Mouse (Mus musculus): ENCODE measurements around the gene Tyrp1. TPM values are rescaled to one million over a fixed set of nuclear protein-coding genes. Genes with fewer than 3 reads are reported as not detected.

Gene Tyrp1
- total and polyA plus RNA-seq, 3 experiments: not detected

- Histone ChIP-seq H3K79me2 (ENCODE audit: control insufficient read depth, insufficient read depth, low read length, poor library complexity) (no peaks in the 10 kb centered on the region), H3K27me3 (ENCODE audit: control insufficient read depth in 1 of 2, insufficient read depth in 2 of 2, low read length in 2 of 2) (no peaks in the 10 kb centered on the region), H3K27ac (ENCODE audit: control insufficient read depth, low read depth, low read length) (no peak overlapping the region), H3K4me3 (ENCODE audit: control insufficient read depth in 1 of 2, insufficient read depth in 1 of 2, low read depth in 2 of 2, low read length in 2 of 2) (no peak overlapping the region), H3K9me3 (replicated peaks; ENCODE audit: insufficient read depth, low read length) (no peaks in the 10 kb centered on the region), H3K36me3 (ENCODE audit: control insufficient read depth in 1 of 2, insufficient read depth in 2 of 2, low read length in 2 of 2) (no peaks in the 10 kb centered on the region), H3K9ac (ENCODE audit: control insufficient read depth, low read depth, low read length, poor library complexity, severe bottlenecking) (no peak overlapping the region), H3K4me1 (ENCODE audit: control insufficient read depth in 1 of 2, insufficient read depth in 2 of 2, low read length in 2 of 2) (no peaks in the 10 kb centered on the region)
- TF ChIP-seq ETS1 (IDR thresholded peaks at IDR 0.05; ENCODE audit: low read depth, low read length): no peak
- TF ChIP-seq ELF1 (IDR thresholded peaks at IDR 0.05; ENCODE audit: low read depth, low read length): no peak
- no peak for TF ChIP-seq SIN3A (IDR thresholded peaks at IDR 0.05; ENCODE audit: low read length)
- no peak for TF ChIP-seq CHD2 (IDR thresholded peaks at IDR 0.05; ENCODE audit: low read length)
- no peak for TF ChIP-seq TCF12 (IDR thresholded peaks at IDR 0.05; ENCODE audit: low read depth, low read length)
- no peak for TF ChIP-seq GATA1 (IDR thresholded peaks at IDR 0.05; ENCODE audit: low read depth, low read length)
- TF ChIP-seq USF1 (IDR thresholded peaks at IDR 0.05; ENCODE audit: low read depth, low read length): no peak
- no peak for TF ChIP-seq MAX (IDR thresholded peaks at IDR 0.05; ENCODE audit: low read length)
- no peak for TF ChIP-seq MYC (IDR thresholded peaks at IDR 0.05; ENCODE audit: low read depth, low read length)
- TF ChIP-seq HCFC1 (IDR thresholded peaks at IDR 0.05; ENCODE audit: low read depth, low read length): no peak
- TF ChIP-seq JUND (IDR thresholded peaks at IDR 0.05; ENCODE audit: low read depth, low read length): no peak
- TF ChIP-seq E2F4 (IDR thresholded peaks at IDR 0.05; ENCODE audit: borderline replicate concordance, low read depth, low read length): no peak
- no peak for TF ChIP-seq UBTF (IDR thresholded peaks at IDR 0.05; ENCODE audit: borderline replicate concordance, insufficient read depth, low read depth, low read length)
- no peak for TF ChIP-seq MYB (IDR thresholded peaks at IDR 0.05; ENCODE audit: low read depth, low read length)
- no peak for TF ChIP-seq CHD1 (IDR thresholded peaks at IDR 0.05; ENCODE audit: low read depth, low read length)
- no peak for TF ChIP-seq TAL1 (IDR thresholded peaks at IDR 0.05; ENCODE audit: low read length)
- no peak for DNase-seq (ENCODE audit: low read depth, low spot score)
Measured at GRCm38 (mm10) chr4:80839317-80839716, 5.4 kb downstream of the Tyrp1 start.

GRCm38 (mm10) chr4:80841980-80842379 lies 8.1 kb downstream of the Tyrp1 start:
- Histone ChIP-seq H3K9ac (ENCODE audit: control insufficient read depth, low read depth, low read length, poor library complexity, severe bottlenecking) (no peak overlapping the region), H3K4me1 (ENCODE audit: control insufficient read depth in 1 of 2, insufficient read depth in 2 of 2, low read length in 2 of 2) (no peaks in the 10 kb centered on the region), H3K27ac (ENCODE audit: control insufficient read depth, low read depth, low read length) (no peak overlapping the region), H3K4me3 (ENCODE audit: control insufficient read depth in 1 of 2, insufficient read depth in 1 of 2, low read depth in 2 of 2, low read length in 2 of 2) (no peak overlapping the region), H3K79me2 (ENCODE audit: control insufficient read depth, insufficient read depth, low read length, poor library complexity) (no peaks in the 10 kb centered on the region), H3K36me3 (ENCODE audit: control insufficient read depth in 1 of 2, insufficient read depth in 2 of 2, low read length in 2 of 2) (no peaks in the 10 kb centered on the region), H3K27me3 (ENCODE audit: control insufficient read depth in 1 of 2, insufficient read depth in 2 of 2, low read length in 2 of 2) (no peaks in the 10 kb centered on the region), H3K9me3 (replicated peaks; ENCODE audit: insufficient read depth, low read length) (no peaks in the 10 kb centered on the region)
- TF ChIP-seq ETS1 (IDR thresholded peaks at IDR 0.05; ENCODE audit: low read depth, low read length): no peak
- TF ChIP-seq EP300 (IDR thresholded peaks at IDR 0.05; ENCODE audit: low read depth in 1 of 2, low read length in 2 of 2): no peak
- no peak for TF ChIP-seq MYB (IDR thresholded peaks at IDR 0.05; ENCODE audit: low read depth, low read length)
- TF ChIP-seq MXI1 (IDR thresholded peaks at IDR 0.05; ENCODE audit: low read depth, low read length): no peak
- TF ChIP-seq JUND (IDR thresholded peaks at IDR 0.05; ENCODE audit: low read depth, low read length): no peak
- no peak for DNase-seq (ENCODE audit: low read depth, low spot score)

Measured in MEL (cell line).